Mouse (Mus musculus) ES-E14 (cell line): ENCODE measurements around the gene Birc5.

Source experiments
- CHD2 ChIP-seq: IDR thresholded peaks from 2 replicates; pipeline ENCODE4 v1.6.1; 2014; ENCODE audit warnings: mild to moderate bottlenecking, low read depth, low read length, inconsistent platforms
- HCFC1 ChIP-seq: IDR thresholded peaks from 2 replicates; pipeline ENCODE4 v1.6.1; 2012; ENCODE audit warnings: low read length, inconsistent platforms, borderline replicate concordance; ENCODE audit not compliant: insufficient read depth
- MAFK ChIP-seq: IDR thresholded peaks from 2 replicates; pipeline ENCODE4 v1.6.1; 2014; ENCODE audit warnings: mild to moderate bottlenecking, low read depth, low read length, inconsistent platforms; ENCODE audit not compliant: insufficient read depth
- ZC3H11A ChIP-seq: IDR thresholded peaks from 2 replicates; pipeline ENCODE4 v1.6.1; 2012; ENCODE audit warnings: low read depth, mild to moderate bottlenecking, inconsistent platforms, low read length, borderline replicate concordance

- TF ChIP-seq CHD2: no peak
- TF ChIP-seq ZC3H11A: no peak
- TF ChIP-seq HCFC1: no peak
- TF ChIP-seq MAFK: no peak
Observed at GRCm38 (mm10) chr11:117896533-117896932, 47.5 kb downstream of the Birc5 start.
